Mouse (Mus musculus) heart, embryonic 16.5 days (tissue): ENCODE data around the gene Rasgrp3. TPM values are rescaled to one million over a fixed set of nuclear protein-coding genes. Genes with fewer than 3 reads are reported as not detected.

Experiments
- ATAC-seq: fragments of 200-750 bp; cut with Nextera tagmentation; replicated peaks from 2 replicates; pipeline ENCODE4 v1.8.0; 2017; ENCODE audit warnings: moderate number of reproducible peaks; ENCODE audit not compliant: insufficient read depth, low FRiP score; ENCODE audit errors: extremely low read depth
- H3K27ac ChIP-seq: fragments of 300-500 bp; sonication (generic); 2 replicates; pipeline ENCODE4 v1.5.1; 2014; ENCODE audit warnings: mild to moderate bottlenecking, low read length, control low read depth, moderate library complexity
- H3K27me3 ChIP-seq: fragments of 300-500 bp; sonication (generic); 2 replicates; pipeline ENCODE4 v1.6.1; 2014; ENCODE audit warnings: low read length, mixed read lengths; ENCODE audit not compliant: control insufficient read depth, insufficient read depth
- H3K36me3 ChIP-seq: fragments of 300-500 bp; sonication (generic); 2 replicates; pipeline ENCODE4 v1.6.1; 2014; ENCODE audit not compliant: control insufficient read depth, insufficient read depth
- H3K4me1 ChIP-seq: fragments of 300-500 bp; sonication (generic); 2 replicates; pipeline ENCODE4 v1.6.1; 2014; ENCODE audit warnings: low read length, mixed read lengths; ENCODE audit not compliant: control insufficient read depth, insufficient read depth
- H3K4me2 ChIP-seq: fragments of 300-500 bp; sonication (generic); 2 replicates; pipeline ENCODE4 v1.6.1; 2014; ENCODE audit warnings: low read depth, mild to moderate bottlenecking, control low read depth, low read length
- H3K4me3 ChIP-seq: fragments of 300-500 bp; sonication (generic); 2 replicates; pipeline ENCODE4 v1.5.1; 2014; ENCODE audit warnings: mild to moderate bottlenecking, control low read depth, low read length
- H3K9ac ChIP-seq: fragments of 300-500 bp; sonication (generic); 2 replicates; pipeline ENCODE4 v1.6.1; 2014; ENCODE audit warnings: low read length, control low read depth
- H3K9me3 ChIP-seq: fragments of 300-500 bp; sonication (generic); replicated peaks from 2 replicates; pipeline ENCODE4 v1.6.1; 2016; ENCODE audit warnings: low read length; ENCODE audit not compliant: control insufficient read depth
- WGBS: fragments of 180-500 bp; shearing (Covaris S2); extraction: QIAGEN DNeasy Blood & Tissue Kit; methylation state at CpG from one replicate; pipeline ENCODE4 v1.1.7; 2014; 5-methylcytosine and 5-hydroxymethylcytosine counted together
- polyA plus RNA-seq: library from polyadenylated mRNA; unstranded; fragments of >200 nt; fragmentation: Nextera tagmentation; extraction: Ambion mirVana; gene quantifications from 2 replicates; pipeline ENCODE4 v1.2.1, GENCODE M21; 2015

The Rasgrp3 gene
- polyA plus RNA-seq, 1 experiment from 2014 or later: 17.2 TPM

DNA sequence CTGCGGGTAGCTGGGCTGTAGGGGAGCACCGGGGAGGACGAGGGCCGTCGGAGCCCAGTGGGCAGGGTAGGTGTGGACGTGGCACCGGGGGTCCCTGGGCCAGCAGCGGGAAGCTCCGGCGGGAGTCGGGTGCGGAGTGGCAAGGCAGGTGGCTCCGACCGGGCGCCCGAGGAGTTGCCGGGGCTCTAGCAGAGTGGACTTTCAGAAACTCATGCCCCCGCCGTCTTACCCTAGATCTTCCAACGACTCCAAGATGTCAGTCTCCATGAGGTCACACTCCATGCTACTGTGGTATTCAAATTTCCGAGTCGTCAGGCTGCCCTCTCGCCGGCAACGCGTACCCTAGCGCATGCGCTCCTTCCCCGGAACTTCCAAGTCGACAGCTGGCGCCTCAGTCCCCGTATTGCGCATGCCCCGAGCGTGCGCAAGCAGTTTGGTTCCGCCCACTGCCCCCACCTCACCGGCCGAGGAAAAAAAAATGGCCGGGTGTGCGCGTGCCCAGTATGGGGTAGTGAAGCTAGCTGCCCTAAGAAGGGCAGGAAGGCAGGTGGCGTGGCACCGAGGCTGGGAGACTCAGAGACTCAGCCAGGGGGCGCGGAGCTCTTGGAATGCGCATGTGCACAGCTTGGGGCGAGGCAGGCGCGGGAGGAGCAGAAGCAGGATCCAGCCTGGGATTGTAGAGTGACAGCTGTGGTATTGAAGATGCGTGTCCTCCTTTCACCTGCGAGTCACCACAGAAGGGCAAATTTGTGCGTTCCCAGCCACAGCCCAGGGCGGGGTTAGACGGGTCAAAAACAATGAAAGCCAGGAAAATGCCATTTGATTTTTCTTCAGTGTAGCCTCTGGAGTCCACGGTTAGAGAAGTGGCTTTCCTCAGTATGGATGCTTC lies 116.1 kb downstream of the Rasgrp3 start, which contains the start of gene Fam98a:
Fam98a (minus strand) TSS at position 435 of the 889 bp plus-strand sequence.
- Histone ChIP-seq H3K9me3 (no peaks in the 10 kb centered on the region), H3K9ac (peak within 1 kb of the TSS; percentile 87), H3K36me3 (peaks cover 8% of the 10 kb centered on the region), H3K4me2 (peak within 1 kb of the TSS; percentile 93), H3K4me3 (peak within 1 kb of the TSS; percentile 80), H3K4me1 (peaks cover 9% of the 10 kb centered on the region), H3K27ac (peak within 1 kb of the TSS; percentile 65), H3K27me3 (no peaks in the 10 kb centered on the region)
- ATAC-seq: peak; percentile 97
- under 1% methylated on average over 56 of the region's 56 CpGs for WGBS

DNA sequence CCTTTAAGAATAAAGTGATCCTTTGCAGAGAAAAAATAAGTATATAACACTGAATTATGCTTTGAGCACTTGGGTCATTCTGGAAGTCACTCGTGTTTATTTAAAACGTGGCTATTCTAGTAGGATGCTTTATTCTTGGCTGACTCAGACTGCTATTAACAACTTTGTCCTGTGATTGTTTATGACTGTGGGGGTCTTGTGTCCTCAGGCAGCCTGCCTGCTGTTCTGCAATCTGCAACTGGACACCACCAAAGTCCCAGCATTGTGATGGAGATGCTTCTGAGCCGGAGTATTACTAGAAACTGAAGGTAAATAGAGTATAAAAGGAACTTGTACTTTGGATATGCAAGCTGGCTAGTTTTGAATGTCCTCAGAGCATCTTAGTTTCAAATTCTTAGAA lies 121.3 kb downstream of the Rasgrp3 start:
- Histone ChIP-seq H3K27me3 (no peaks in the 10 kb centered on the region), H3K4me3 (no peak overlapping the region), H3K4me1 (no peaks in the 10 kb centered on the region), H3K36me3 (no peaks in the 10 kb centered on the region), H3K9me3 (peaks cover 6% of the 10 kb centered on the region), H3K4me2 (no peak overlapping the region), H3K9ac (no peak overlapping the region), H3K27ac (no peak overlapping the region)
- 63% methylated on average over 3 of the region's 3 CpGs for WGBS
- no peak for ATAC-seq

DNA sequence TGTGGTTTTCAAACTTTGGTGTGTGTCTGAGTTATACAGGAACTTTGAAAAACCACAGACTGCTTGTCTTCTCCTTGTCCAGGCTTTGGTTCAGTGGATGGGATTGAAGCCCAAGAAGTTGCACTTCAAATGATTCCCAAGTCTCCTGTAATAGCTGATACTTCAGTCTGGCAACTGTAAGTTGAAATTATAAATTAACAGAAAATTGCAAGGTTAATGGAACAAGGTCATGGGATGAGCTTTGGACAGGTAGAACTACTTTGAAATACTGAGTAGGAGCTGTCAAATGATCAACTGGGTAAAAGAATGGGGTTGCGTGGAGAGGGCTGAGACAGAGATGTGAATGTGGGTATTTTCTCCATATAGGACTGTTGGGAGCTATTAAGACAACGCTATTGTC lies 122.3 kb downstream of the Rasgrp3 start:
- H3K4me3 ChIP-seq: no peak overlapping the region
- H3K4me1 ChIP-seq: no peaks in the 10 kb centered on the region
- H3K9me3 ChIP-seq: peaks cover 9% of the 10 kb centered on the region
- H3K36me3 ChIP-seq: no peaks in the 10 kb centered on the region
- 90% methylated on average over 2 of the region's 2 CpGs for WGBS
- no peak overlapping the region for H3K9ac ChIP-seq
- H3K4me2 ChIP-seq: no peak overlapping the region
- no peak overlapping the region for H3K27ac ChIP-seq
- ATAC-seq: no peak
- no peaks in the 10 kb centered on the region for H3K27me3 ChIP-seq

GRCm38 (mm10) chr17:75575608-75576007 lies 139.9 kb downstream of the Rasgrp3 start:
- Histone ChIP-seq H3K9me3 (no peaks in the 10 kb centered on the region), H3K4me1 (peaks cover 2% of the 10 kb centered on the region; the same call in 1 of the 2 replicates), H3K9ac (no peak overlapping the region), H3K27ac (no peak overlapping the region), H3K4me3 (no peak overlapping the region), H3K27me3 (no peaks in the 10 kb centered on the region), H3K36me3 (no peaks in the 10 kb centered on the region), H3K4me2 (no peak overlapping the region)
- ATAC-seq: no peak
- 38% methylated on average over 7 of the region's 7 CpGs for WGBS

Other genes with a start within 250 kb of the Rasgrp3 start
- 23.9 and 28.4 TPM in 2 replicates for gene Fam98a, start 116.0 kb downstream of the Rasgrp3 start, polyA plus RNA-seq